Mouse (Mus musculus) stomach, embryonic 14.5 days (tissue): Measurements from ENCODE around the gene Pfpl. TPM values are rescaled to one million over a fixed set of nuclear protein-coding genes. Genes with fewer than 3 reads are reported as not detected.

Source experiments
- polyA plus RNA-seq: library from polyadenylated mRNA; unstranded; fragments of >200 nt; fragmentation: Nextera tagmentation; extraction: Ambion mirVana; gene quantifications from 2 replicates; pipeline ENCODE4 v1.2.1, GENCODE M21; 2014

Gene Pfpl
- polyA plus RNA-seq, 1 experiment from 2014 or later, result not detected

Other genes starting within 250 kb of the Pfpl start
- not detected in 2 replicates for gene Olfr1431, start 227.3 kb upstream of the Pfpl start, polyA plus RNA-seq
- gene Olfr1432, start 195.3 kb upstream of the Pfpl start, polyA plus RNA-seq, result not detected in 2 replicates
- not detected in 2 replicates for gene Olfr262, start 186.2 kb upstream of the Pfpl start, polyA plus RNA-seq
- gene Olfr235, start 166.9 kb upstream of the Pfpl start, polyA plus RNA-seq, result not detected in 2 replicates
- not detected in 2 replicates for gene Olfr1434, start 148.1 kb upstream of the Pfpl start, polyA plus RNA-seq
- not detected in 2 replicates for gene Olfr1436, start 128.8 kb upstream of the Pfpl start, polyA plus RNA-seq
- not detected in 2 replicates for gene Olfr1437, start 102.8 kb upstream of the Pfpl start, polyA plus RNA-seq
- gene Olfr1438-ps1, start 92.0 kb upstream of the Pfpl start, polyA plus RNA-seq, result not detected in 2 replicates
- not detected in 2 replicates for gene Olfr1440, start 40.6 kb upstream of the Pfpl start, polyA plus RNA-seq
- gene Olfr1441, start 10.5 kb upstream of the Pfpl start, polyA plus RNA-seq, result not detected in 2 replicates
- 1.3 and 1.4 TPM in 2 replicates for gene Mpeg1, start 32.9 kb downstream of the Pfpl start, polyA plus RNA-seq
- gene Dtx4, start 73.5 kb downstream of the Pfpl start, polyA plus RNA-seq, result 18.9 and 20.2 TPM in 2 replicates
- 22.7 and 23.5 TPM in 2 replicates for gene Fam111a, start 117.8 kb downstream of the Pfpl start, polyA plus RNA-seq
- 0.22 TPM in 1 of 2 replicates, not detected in the other for gene Gm4952, start 172.1 kb downstream of the Pfpl start, polyA plus RNA-seq
- not detected in 2 replicates for gene Glyat, start 205.4 kb downstream of the Pfpl start, polyA plus RNA-seq
- not detected in 2 replicates for gene Olfr1442, start 242.5 kb downstream of the Pfpl start, polyA plus RNA-seq